Mouse (Mus musculus) CD4-positive, CD25-positive, alpha-beta regulatory T cell, adult 2 months (primary cell): ENCODE measurements around the gene Armc9.
A peak's percentile ranks its signal among the peaks of the same experiment; 100 is the strongest.

Source experiments
- DNase-seq: peaks from one replicate; pipeline ENCODE4 v3.0.0-alpha.2; 2012; ENCODE audit warnings: low read depth, low spot score

Armc9 gene

GRCm38 (mm10) chr1:86154133-86154823 is at the start of gene Armc9:
TSS of gene Armc9 (plus strand) at chr1:86154780.
- peak; percentile 98 for DNase-seq

GRCm38 (mm10) chr1:86105054-86105453 is 49.5 kb upstream of the Armc9 start:
- no peak for DNase-seq

- DNase-seq = no peak
These were observed 42.8 kb upstream of the Armc9 start, which contains the start of gene Htr2b for GRCm38 (mm10) chr1:86111779-86112178. TSS of gene Htr2b (minus strand) at chr1:86111970.

GRCm38 (mm10) chr1:86114141-86114540 is 40.4 kb upstream of the Armc9 start:
- DNase-seq = no peak

GRCm38 (mm10) chr1:86119549-86119948 is 35.0 kb upstream of the Armc9 start:
- DNase-seq = no peak

GRCm38 (mm10) chr1:86126036-86126435 is 28.5 kb upstream of the Armc9 start:
- no peak for DNase-seq

- no peak for DNase-seq
These were observed 21.2 kb upstream of the Armc9 start, which contains the start of gene Gm21972 for GRCm38 (mm10) chr1:86133337-86133736. TSS of gene Gm21972 (plus strand) at chr1:86133637.

- DNase-seq = no peak
These were observed 19.3 kb upstream of the Armc9 start for GRCm38 (mm10) chr1:86135315-86135714.

GRCm38 (mm10) chr1:86141081-86141480 is 13.5 kb upstream of the Armc9 start:
- DNase-seq = no peak

- DNase-seq = no peak
These were observed 11.4 kb upstream of the Armc9 start for GRCm38 (mm10) chr1:86143165-86143564.

- DNase-seq = no peak
These were observed 10.3 kb upstream of the Armc9 start for GRCm38 (mm10) chr1:86144001-86144944.

GRCm38 (mm10) chr1:86146293-86146692 is 8.3 kb upstream of the Armc9 start:
- DNase-seq = no peak

- DNase-seq = no peak
These were observed 7.0 kb upstream of the Armc9 start for GRCm38 (mm10) chr1:86147557-86147956.

GRCm38 (mm10) chr1:86148161-86148560 is 6.4 kb upstream of the Armc9 start:
- DNase-seq = no peak

- no peak for DNase-seq
These were observed 3.7 kb upstream of the Armc9 start for GRCm38 (mm10) chr1:86150929-86151328.

GRCm38 (mm10) chr1:86151376-86151775 is 3.2 kb upstream of the Armc9 start:
- DNase-seq = no peak

GRCm38 (mm10) chr1:86152618-86153017 is 2.0 kb upstream of the Armc9 start:
- peak; percentile 40 for DNase-seq

- DNase-seq = no peak
These were observed 214 bp downstream of the Armc9 start for GRCm38 (mm10) chr1:86154824-86155164.

GRCm38 (mm10) chr1:86156075-86156474 is 1.5 kb downstream of the Armc9 start:
- DNase-seq = no peak

GRCm38 (mm10) chr1:86156595-86156994 is 2.0 kb downstream of the Armc9 start:
- DNase-seq = no peak

GRCm38 (mm10) chr1:86160059-86160458 is 5.5 kb downstream of the Armc9 start:
- no peak for DNase-seq

- DNase-seq = no peak
These were observed 5.9 kb downstream of the Armc9 start for GRCm38 (mm10) chr1:86160479-86160878.

GRCm38 (mm10) chr1:86161061-86161460 is 6.5 kb downstream of the Armc9 start:
- DNase-seq = no peak
